Mouse (Mus musculus): ENCODE data around the gene Dgkd.

- TF ChIP-seq CTCF (IDR thresholded peaks at IDR 0.05; ENCODE audit: low read depth) (no peak), EP300 (IDR thresholded peaks at IDR 0.05; ENCODE audit: low read depth) (no peak)
Measured at GRCm38 (mm10) chr1:87935546-87935945, 82.5 kb downstream of the Dgkd start.

Data from liver, postnatal 0 days (tissue).